ENCODE assay signal across 26 mouse cellular contexts in genomic region chr2:158253806-158254205, GRCm38 (mm10). TPM values are rescaled to one million over a fixed set of nuclear protein-coding genes. Genes with fewer than 3 reads are reported as not detected.
"Had no signal": no experiment of that assay in that cellular context is flagged by ENCODE, and none has a peak within 500 bp of the region (broad histone marks: within the 10 kb centered on the region; RNA-seq: fewer than 3 reads in every experiment).

No protein-coding gene starts in this region.

- DNase-seq: kidney, postnatal 10 days; kidney, postnatal 36 days; layer of hippocampus, postnatal 36 days; left cerebral cortex, postnatal 4 days; liver, postnatal 0 days; lung, embryonic 14.5 days; thymus, postnatal 25 days had no signal

RNA-seq across cellular contexts. Expression of gene Bpi, which starts 4.1 kb away (rescaled TPM):
- total RNA-seq: layer of hippocampus, adult 8-10 months; layer of hippocampus, postnatal 10 days; layer of hippocampus, postnatal 36 days; left cerebral cortex, adult 8-10 months; left cerebral cortex, postnatal 14 days; left cerebral cortex, postnatal 4 days; megakaryocyte, adult 5-6 weeks; neutrophil, adult 5-6 weeks had no signal
- polyA plus RNA-seq: limb, embryonic 12.5 days; limb, embryonic 15.5 days; liver, embryonic 11.5 days; liver, embryonic 14.5 days; liver, postnatal 0 days; lung, embryonic 14.5 days; lung, postnatal 0 days; macrophage; midbrain, embryonic 12.5 days; midbrain, embryonic 15.5 days; neural tube, embryonic 12.5 days; small intestine, adult 2 months; spleen, adult 2 months; stomach, embryonic 16.5 days; thymus, postnatal 0 days had no signal

RNA-seq across cellular contexts. Expression of gene D630003M21Rik, which starts 24.8 kb away (rescaled TPM):
- total RNA-seq: megakaryocyte, adult 5-6 weeks; neutrophil, adult 5-6 weeks had no signal
- polyA plus RNA-seq: macrophage had no signal
